Mouse (Mus musculus) spleen, embryonic (tissue): ENCODE measurements around the gene B3gnt8.

Experiments used
- CTCF ChIA-PET: fragments of 350-600 bp; sonication (Branson Sonifier 250); formaldehyde crosslinking; loops from one replicate; lab custom pipeline; 2022; lab: Charles Lee

The B3gnt8 gene

GRCm38 (mm10) chr7:25618865-25619721, 7.4 kb upstream of the B3gnt8 start, which contains the start of gene Dmac2:
Gene Dmac2, plus strand, starts transcription at chr7:25619414.
- CTCF ChIA-PET, result interaction anchor here (0.5 to 0.8 kb wide), 2 partner anchors 36 to 192 kb away, joined by 3 read pairs; no protein-coding TSS in a partner anchor

- CTCF ChIA-PET, result interaction anchor here (0.5 to 0.8 kb wide), 2 partner anchors 36 to 193 kb away, joined by 3 read pairs; no protein-coding TSS in a partner anchor
Measured at GRCm38 (mm10) chr7:25619722-25619991, 6.8 kb upstream of the B3gnt8 start.

GRCm38 (mm10) chr7:25620101-25620500, 6.4 kb upstream of the B3gnt8 start:
- CTCF ChIA-PET, result interaction anchor here (0.5 kb wide), 1 partner anchor 35 kb away, joined by 3 read pairs; no protein-coding TSS in a partner anchor

- CTCF ChIA-PET, result no interaction called here
Measured at GRCm38 (mm10) chr7:25620751-25621150, 5.7 kb upstream of the B3gnt8 start.

- CTCF ChIA-PET, result interaction anchor here (0.5 to 0.6 kb wide), 2 partner anchors 386 to 408 kb away, joined by 3 to 8 read pairs; no protein-coding TSS in a partner anchor
Measured at GRCm38 (mm10) chr7:25623857-25624370, 2.5 kb upstream of the B3gnt8 start.

DNA sequence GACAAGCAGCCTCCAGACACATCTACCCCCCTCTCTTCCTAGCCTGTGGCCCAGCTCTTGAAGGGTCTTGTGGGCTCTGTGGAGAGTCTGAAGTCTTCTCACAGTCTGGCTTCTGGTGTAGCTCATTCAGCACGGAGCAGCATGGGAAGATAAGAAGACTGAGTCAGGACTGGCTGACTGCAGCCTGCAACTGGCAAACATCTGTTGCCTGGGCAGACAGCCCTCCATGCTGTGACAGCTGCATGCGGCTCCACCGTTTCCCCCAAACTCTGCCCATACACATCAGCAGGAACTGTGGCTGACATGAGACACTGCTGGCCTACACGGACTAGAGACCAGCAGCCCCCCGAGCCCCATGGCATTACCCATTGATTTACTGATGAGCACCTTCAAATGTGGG, 1.6 kb upstream of the B3gnt8 start:
- CTCF ChIA-PET, result no interaction called here

DNA sequence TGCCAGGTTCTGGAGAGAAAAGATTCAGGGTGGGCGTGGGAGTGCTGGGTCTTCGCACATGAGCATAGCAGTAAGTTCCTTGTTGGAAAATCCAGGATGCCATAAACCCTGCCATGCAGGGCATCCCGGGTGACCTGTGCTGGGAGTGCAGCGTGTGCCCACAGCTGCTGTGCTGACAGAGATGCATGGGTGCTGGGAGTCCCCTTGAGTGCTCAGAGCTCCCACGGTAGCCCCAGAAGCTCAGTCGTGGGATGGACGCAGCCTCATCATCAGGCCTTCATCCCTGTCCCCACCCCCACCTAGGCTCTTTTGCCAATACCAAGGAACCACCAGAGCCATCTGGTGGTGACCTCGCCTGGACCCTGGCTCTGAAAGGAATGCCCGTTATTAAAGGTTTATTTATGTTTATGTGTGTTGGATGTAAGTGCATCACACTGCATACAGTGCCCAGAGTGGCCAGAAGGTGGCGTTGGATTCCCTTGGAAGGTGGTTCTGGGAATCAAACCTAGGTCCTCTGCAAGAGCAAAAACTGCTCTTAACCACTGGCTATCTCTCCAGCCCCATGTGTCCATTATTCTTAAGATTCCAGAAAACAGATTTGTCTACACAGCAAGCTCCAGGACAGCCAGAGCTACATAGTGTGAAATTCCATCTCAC, 732 bp upstream of the B3gnt8 start:
- CTCF ChIA-PET, result interaction anchor here (0.6 to 1.4 kb wide), 3 partner anchors 19 to 184 kb away, joined by 4 to 7 read pairs (median 4); no protein-coding TSS in a partner anchor

DNA sequence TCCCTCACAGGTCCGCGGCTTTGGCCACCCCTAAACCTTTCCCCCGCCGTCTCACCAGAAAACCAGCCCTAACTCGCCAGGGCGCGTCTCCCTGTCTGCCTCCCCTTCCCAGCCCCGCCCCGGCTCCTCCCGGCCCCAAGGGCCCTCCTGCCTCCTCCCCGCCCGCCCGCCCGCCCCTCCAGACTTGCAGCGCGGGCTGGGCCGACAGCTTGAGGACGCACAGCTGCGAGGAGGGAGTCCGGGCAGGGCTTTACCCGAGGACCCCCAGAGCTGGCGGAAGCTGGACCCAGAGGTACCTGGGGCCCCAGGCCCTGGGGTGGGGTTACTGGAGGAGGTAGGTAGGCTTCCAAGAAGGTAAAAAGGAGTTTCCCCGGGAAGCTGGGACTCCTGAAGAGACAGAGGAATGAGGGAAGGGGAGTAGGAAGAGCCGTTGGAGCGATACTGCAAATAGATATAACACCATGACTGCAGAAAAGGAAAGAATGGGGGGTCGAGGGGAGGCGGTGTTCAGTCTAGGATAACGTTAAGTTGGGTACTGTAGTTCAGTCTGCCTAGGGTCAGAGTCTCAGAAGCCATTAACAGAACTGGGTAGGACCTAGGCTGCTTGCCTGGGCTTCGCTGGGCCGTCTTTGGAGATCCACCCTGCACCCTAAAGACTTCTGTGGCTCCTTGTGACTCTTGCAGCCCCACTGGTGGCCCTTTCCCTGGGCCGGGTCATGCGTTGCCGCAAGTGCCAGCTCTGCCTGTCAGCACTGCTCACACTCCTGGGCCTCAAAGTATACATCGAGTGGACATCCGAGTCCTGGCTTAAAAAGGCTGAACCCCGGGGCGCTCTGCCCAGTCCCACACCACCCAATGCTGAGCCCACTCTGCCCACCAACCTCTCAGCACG, 1.2 kb downstream of the B3gnt8 start:
- CTCF ChIA-PET, result no interaction called here

DNA sequence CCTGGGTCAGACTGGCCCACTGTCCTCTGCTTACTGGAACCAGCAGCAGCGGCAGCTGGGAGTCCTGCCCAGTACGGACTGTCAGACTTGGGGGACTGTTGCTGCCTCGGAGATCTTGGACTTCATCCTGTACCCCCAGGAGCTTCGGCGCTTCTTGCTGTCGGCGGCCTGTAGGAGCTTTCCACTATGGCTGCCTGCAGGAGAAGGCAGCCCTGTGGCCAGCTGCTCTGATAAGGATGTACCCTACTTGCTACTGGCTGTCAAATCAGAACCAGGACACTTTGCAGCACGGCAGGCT, 1.8 kb downstream of the B3gnt8 start:
- CTCF ChIA-PET, result no interaction called here

DNA sequence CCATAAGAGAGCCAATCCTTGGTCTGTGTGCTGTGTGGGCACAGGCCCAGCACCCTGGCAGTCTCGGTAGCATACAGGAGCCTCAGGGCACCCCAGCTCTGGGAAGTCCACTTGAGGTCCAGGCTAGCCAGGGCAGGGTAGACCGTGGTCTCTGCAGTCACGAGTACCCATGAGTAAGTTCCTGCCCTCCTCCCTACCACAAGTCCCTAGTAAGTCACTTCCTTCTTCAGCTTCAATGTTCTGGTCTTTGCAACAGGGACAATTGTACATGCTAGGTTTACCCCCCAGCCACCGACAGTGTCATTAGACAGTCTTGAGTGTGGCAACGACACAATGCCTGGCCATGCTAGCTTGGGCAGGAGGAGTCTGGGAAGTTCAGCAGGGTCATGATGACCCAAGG, 6.2 kb downstream of the B3gnt8 start:
- CTCF ChIA-PET, result no interaction called here

- CTCF ChIA-PET, result no interaction called here
Measured at GRCm38 (mm10) chr7:25636373-25636772, 9.9 kb downstream of the B3gnt8 start.

DNA sequence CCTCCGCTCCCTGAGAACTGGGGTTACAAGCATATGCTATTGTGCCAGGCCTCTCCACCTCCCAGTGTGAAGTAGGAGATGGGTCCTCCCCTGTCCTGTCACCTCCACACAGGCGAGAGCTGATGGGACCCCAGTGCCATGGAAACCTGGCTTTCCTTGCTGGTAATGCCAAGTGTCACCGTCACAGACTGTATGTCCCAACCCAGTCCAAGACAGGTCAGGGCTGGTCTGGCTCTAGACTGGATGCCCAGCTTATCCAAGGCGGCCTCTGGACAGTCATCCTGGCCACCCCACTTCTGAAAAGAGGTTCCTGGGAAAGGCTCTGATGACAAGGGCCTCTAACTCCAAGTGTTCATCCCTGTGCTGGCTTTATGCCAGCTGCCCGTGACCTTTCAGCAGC, 10.6 kb downstream of the B3gnt8 start:
- CTCF ChIA-PET, result interaction anchor here (0.6 to 0.8 kb wide), 2 partner anchors 8 to 14 kb away, joined by 3 read pairs; no protein-coding TSS in a partner anchor

GRCm38 (mm10) chr7:25639754-25640153, 13.3 kb downstream of the B3gnt8 start:
- CTCF ChIA-PET, result no interaction called here

GRCm38 (mm10) chr7:25644136-25644535, 17.7 kb downstream of the B3gnt8 start:
- CTCF ChIA-PET, result interaction anchor here (2.1 kb wide), 1 partner anchor 18 kb away, joined by 4 read pairs; the partner anchor contains the start of gene B3gnt8

GRCm38 (mm10) chr7:25644631-25645030, 18.2 kb downstream of the B3gnt8 start:
- CTCF ChIA-PET, result interaction anchor here (2.1 kb wide), 1 partner anchor 19 kb away, joined by 4 read pairs; the partner anchor contains the start of gene B3gnt8

DNA sequence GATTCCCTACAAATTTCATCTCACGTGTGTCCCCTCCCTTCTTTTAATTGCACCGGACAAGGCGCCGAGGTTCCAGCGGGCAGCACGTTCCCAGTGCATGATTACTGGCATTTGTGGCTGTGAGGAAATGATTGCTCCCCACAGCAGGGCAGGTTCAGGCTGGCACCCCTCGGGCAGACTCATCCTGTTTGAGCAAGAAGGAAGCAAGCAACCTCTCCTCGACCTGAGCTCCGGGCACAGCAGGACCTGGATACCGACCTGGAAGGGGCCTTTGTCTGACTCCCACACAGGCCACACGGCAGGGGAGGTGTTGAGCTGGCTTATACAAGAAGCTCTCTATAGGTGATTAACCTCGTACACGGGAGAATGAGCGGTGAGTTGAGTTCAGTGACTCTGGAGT, 18.6 kb downstream of the B3gnt8 start:
- CTCF ChIA-PET, result interaction anchor here (2.1 kb wide), 1 partner anchor 19 kb away, joined by 4 read pairs; the partner anchor contains the start of gene B3gnt8

- CTCF ChIA-PET, result interaction anchor here (0.6 to 1.3 kb wide), 3 partner anchors 10 to 211 kb away, joined by 3 to 8 read pairs (median 3); no protein-coding TSS in a partner anchor
Measured at GRCm38 (mm10) chr7:25647574-25648123, 21.2 kb downstream of the B3gnt8 start.

- CTCF ChIA-PET, result interaction anchor here (0.5 to 0.6 kb wide), 2 partner anchors 165 to 169 kb away, joined by 4 to 6 read pairs; no protein-coding TSS in a partner anchor
Measured at GRCm38 (mm10) chr7:25649839-25650238, 23.4 kb downstream of the B3gnt8 start.

GRCm38 (mm10) chr7:25651281-25651680, 24.8 kb downstream of the B3gnt8 start:
- CTCF ChIA-PET, result interaction anchor here (0.7 to 1.2 kb wide), 4 partner anchors 14 to 222 kb away, joined by 3 read pairs; no protein-coding TSS in a partner anchor

DNA sequence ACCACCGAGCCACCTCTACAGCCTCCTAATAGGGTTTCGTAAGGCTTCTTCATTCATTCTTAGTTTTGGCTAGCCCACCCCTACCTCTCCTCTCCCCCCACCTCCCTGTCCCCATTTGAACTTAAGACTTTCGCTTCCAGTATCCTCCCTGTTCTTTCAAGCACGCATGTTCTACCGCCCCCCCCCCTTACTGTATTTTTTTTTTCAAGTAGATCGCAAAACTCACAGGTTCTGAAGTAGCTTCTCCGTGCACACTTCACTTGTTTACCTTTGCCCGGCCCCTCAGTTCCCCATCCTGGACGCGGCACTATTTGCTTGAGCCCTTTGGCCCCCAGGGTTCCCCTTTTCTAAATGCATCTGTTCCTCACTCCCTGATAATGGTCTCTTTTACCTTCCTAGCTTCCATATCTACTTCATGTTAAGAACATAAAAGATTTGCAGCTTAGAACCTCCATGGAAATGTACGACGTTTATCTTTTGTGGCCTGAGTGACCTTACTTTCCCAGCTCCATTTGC, 25.8 kb downstream of the B3gnt8 start:
- CTCF ChIA-PET, result interaction anchor here (0.5 to 1.4 kb wide), 8 partner anchors 26 to 389 kb away, joined by 3 to 9 read pairs (median 4); partner anchors contain the start of gene B3gnt8
